Mouse (Mus musculus) right cerebral cortex, postnatal 14 days (tissue): ENCODE measurements around the gene C1qtnf6.

Source experiments
- DNase-seq: peaks from one replicate; pipeline ENCODE4 v3.0.0; 2022

Gene C1qtnf6

GRCm38 (mm10) chr15:78476878-78477277, 54.3 kb downstream of the C1qtnf6 start:
- DNase-seq = no peak

DNA sequence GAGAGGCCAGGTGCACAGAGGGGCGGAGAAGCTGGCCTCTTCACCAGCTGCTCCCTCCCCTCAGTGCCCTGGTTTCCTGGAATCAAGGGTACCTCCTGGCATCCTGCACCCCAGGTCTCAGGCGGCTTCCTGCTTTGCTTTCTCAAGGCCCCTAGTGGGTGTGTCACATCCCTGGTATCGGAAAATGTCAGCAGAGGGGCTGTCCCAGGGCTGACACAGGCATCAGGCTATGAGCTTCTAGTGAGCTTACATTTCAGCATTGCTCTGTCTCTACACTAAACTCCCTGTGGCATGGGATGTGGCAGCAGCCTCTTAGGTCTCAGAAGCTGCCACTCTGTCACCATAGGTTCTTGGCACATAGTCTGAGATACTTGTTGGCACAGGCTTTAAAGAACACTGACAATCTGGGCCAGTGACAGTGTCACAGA, 55.6 kb downstream of the C1qtnf6 start:
- DNase-seq = no peak

DNA sequence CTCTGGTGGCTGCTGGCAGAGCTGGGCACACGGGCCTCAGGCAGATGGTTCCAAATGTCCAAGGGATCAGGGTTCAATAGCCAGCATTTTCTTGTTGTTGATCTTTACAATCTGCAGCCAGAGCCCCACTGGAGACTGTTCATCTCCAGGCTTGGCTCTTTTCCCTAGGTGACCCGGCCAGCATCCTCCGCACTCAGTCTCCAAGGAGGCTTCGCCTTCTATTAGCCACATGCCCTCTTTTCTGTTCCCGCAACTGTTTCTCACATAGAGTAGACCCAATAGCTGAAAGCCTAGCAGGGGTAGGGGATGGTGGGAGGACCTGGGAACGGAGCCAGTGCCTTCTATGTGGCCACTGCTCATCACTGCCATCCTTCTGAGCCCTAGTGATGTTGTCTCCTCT, 57.8 kb downstream of the C1qtnf6 start:
- no peak for DNase-seq
